Mouse (Mus musculus) ES-E14 (cell line): ENCODE data around the gene Ccdc87. TPM values are rescaled to one million over a fixed set of nuclear protein-coding genes. Genes with fewer than 3 reads are reported as not detected.
A peak's percentile ranks its signal among the peaks of the same experiment; 100 is the strongest.

Source experiments
- DNase-seq: peaks from one replicate; pipeline ENCODE4 v3.0.0-alpha.2; 2013; ENCODE audit warnings: low read depth, low spot score
- H3K27ac ChIP-seq: 2 replicates; pipeline ENCODE4 v1.5.1; 2012; ENCODE audit warnings: low read depth, mild to moderate bottlenecking, low read length, moderate library complexity, mixed read lengths; ENCODE audit not compliant: poor library complexity, insufficient read depth, severe bottlenecking
- H3K36me3 ChIP-seq: 2 replicates; pipeline ENCODE4 v1.6.1; 2012; ENCODE audit warnings: mild to moderate bottlenecking, low read length, moderate library complexity, mixed read lengths; ENCODE audit not compliant: control insufficient read depth, poor library complexity, insufficient read depth, severe bottlenecking
- H3K4me1 ChIP-seq, 2 experiments: fragments of 150-350 bp in 1 of 2; sonication (generic) in 1 of 2; 2 replicates each; pipeline ENCODE4 v1.6.1; 2012; ENCODE audit warnings: low read length in 2 of 2, mild to moderate bottlenecking in 1 of 2, mixed read lengths in 1 of 2; ENCODE audit not compliant: control insufficient read depth in 2 of 2, insufficient read depth in 2 of 2, poor library complexity in 1 of 2
- H3K4me3 ChIP-seq, 2 experiments: fragments of 150-350 bp in 1 of 2; sonication (generic) in 1 of 2; 2 replicates each; pipeline ENCODE4 v1.5.1; 2012; ENCODE audit warnings: low read length in 2 of 2, low read depth in 1 of 2, mild to moderate bottlenecking in 1 of 2, mixed read lengths in 1 of 2; ENCODE audit not compliant: insufficient read depth in 1 of 2, poor library complexity in 1 of 2, severe bottlenecking in 1 of 2
- H3K9ac ChIP-seq: 2 replicates; pipeline ENCODE4 v1.6.1; 2012; ENCODE audit warnings: low read depth, mild to moderate bottlenecking, low read length, mixed read lengths; ENCODE audit not compliant: poor library complexity, insufficient read depth, severe bottlenecking
- H3K9me3 ChIP-seq: fragments of 150-350 bp; sonication (generic); 2 replicates; pipeline ENCODE4 v1.6.1; 2012; ENCODE audit warnings: low read depth, mild to moderate bottlenecking, low read length; ENCODE audit not compliant: control insufficient read depth, insufficient read depth
- CHD2 ChIP-seq: IDR thresholded peaks from 2 replicates; pipeline ENCODE4 v1.6.1; 2014; ENCODE audit warnings: mild to moderate bottlenecking, low read depth, low read length, inconsistent platforms
- HCFC1 ChIP-seq: IDR thresholded peaks from 2 replicates; pipeline ENCODE4 v1.6.1; 2012; ENCODE audit warnings: low read length, inconsistent platforms, borderline replicate concordance; ENCODE audit not compliant: insufficient read depth
- MAFK ChIP-seq: IDR thresholded peaks from 2 replicates; pipeline ENCODE4 v1.6.1; 2014; ENCODE audit warnings: mild to moderate bottlenecking, low read depth, low read length, inconsistent platforms; ENCODE audit not compliant: insufficient read depth
- ZC3H11A ChIP-seq: IDR thresholded peaks from 2 replicates; pipeline ENCODE4 v1.6.1; 2012; ENCODE audit warnings: low read depth, mild to moderate bottlenecking, inconsistent platforms, low read length, borderline replicate concordance
- ZNF384 ChIP-seq: IDR thresholded peaks from 2 replicates; pipeline ENCODE4 v1.6.1; 2012; ENCODE audit warnings: low read depth, low read length, inconsistent platforms
- in situ Hi-C, 2 experiments: fragments of 600-800 bp; cut with MboI; formaldehyde crosslinking; loops; one replicate each; pipeline ENCODE4 v1.15.1; 2025; ENCODE audit warnings: low sequenced_read_pairs in 2 of 2, inconsistent platforms in 1 of 2; ENCODE audit not compliant: unreplicated experiment in 2 of 2
- total RNA-seq: library from RNA; depleted of rRNA; stranded (reverse); fragments of 300-350 nt; gene quantifications from 2 replicates; pipeline ENCODE4 v1.2.3, GENCODE M21; 2012

The Ccdc87 gene
- total RNA-seq, 1 experiment, result 0.13 TPM

DNA sequence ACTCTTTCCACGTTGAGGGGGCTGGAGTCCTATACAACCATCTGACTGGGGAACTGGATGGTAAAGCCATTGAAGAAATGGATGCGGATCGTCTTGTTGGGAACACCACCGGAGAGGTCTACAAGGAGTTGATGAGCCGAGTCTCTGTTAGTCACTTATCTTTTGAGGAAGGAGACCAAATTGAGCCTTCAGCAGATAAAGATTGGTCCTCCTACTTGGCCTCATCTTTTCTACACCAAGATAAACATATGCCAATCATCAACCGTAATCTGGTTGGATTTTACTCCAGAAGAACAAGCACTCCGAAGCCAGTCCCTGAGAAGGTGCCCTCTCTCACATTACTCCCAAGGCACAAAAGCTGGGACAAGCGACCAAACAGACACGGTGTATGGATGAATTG is 1.7 kb downstream of the Ccdc87 start:
- Histone ChIP-seq H3K4me3 (no peak overlapping the region), H3K36me3 (peaks cover 2% of the 10 kb centered on the region; the same call in 1 of the 2 replicates), H3K9ac (no peak overlapping the region), H3K27ac (no peak overlapping the region), H3K9me3 (no peaks in the 10 kb centered on the region), H3K4me1 (peaks cover 4 to 6% of the 10 kb centered on the region in 2 experiments; a peak in 2 of 4 replicates)
- DNase-seq, result no peak
- in situ Hi-C loops, result no loop called here
- TF ChIP-seq HCFC1 (no peak), ZC3H11A (no peak), ZNF384 (no peak), CHD2 (no peak), MAFK (no peak)

DNA sequence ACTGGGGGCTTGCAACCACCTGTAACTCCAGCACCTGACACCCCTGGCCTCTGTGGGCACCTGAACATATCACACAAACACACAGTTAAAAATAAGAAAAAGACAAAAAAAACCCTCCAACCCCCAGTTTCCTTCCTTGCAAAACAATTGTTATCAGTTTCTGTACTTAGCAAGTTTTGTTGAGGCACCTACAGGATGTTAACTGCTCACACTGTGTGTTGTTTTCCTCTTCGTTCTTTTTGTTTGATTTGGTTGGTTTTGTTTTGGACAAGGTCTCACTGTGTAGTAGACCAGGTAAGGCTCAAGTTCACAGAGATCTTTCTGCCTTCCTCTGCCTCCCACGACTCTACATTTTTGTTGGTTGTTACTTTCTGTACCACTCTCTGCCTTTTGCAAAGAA is 3.4 kb downstream of the Ccdc87 start:
- in situ Hi-C loops, result no loop called here
- no peak for TF ChIP-seq CHD2
- TF ChIP-seq ZNF384, result no peak
- TF ChIP-seq ZC3H11A, result no peak
- H3K4me3 ChIP-seq, result no peak overlapping the region

DNA sequence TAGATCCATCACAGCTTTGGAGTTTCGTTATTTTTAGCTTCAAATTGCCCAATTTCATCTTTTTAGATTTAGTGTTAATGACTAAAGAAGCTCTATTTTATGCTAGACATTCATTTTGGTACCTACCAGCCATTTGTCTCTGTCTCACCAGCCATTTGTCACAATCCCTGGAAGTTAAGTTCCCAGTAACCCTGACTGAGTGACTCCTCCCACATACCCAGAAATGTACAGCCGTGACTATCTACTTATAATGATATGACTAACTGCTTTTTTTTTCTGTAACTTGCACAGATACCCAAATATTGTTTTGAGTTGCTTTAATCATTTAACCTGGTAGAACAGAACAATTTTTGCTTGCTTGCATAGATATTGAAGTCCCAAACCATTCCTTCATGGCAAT is 6.7 kb downstream of the Ccdc87 start:
- in situ Hi-C loops, result no loop called here
- H3K4me1 ChIP-seq, result peaks cover 3 to 11% of the 10 kb centered on the region in 2 experiments; a peak in 3 of 4 replicates
- TF ChIP-seq ZC3H11A (no peak), ZNF384 (no peak), MAFK (no peak), CHD2 (no peak), HCFC1 (no peak)

More for the DNA sequence above, 3.4 kb downstream of the Ccdc87 start:
- H3K9ac ChIP-seq, result no peak overlapping the region
- H3K36me3 ChIP-seq, result peaks cover under 1% of the 10 kb centered on the region; the same call in 1 of the 2 replicates
- no peak overlapping the region for H3K27ac ChIP-seq
- no peak for DNase-seq
- H3K9me3 ChIP-seq, result no peaks in the 10 kb centered on the region
- peaks cover 0 to 5% of the 10 kb centered on the region in 2 experiments; a peak in 1 of 4 replicates for H3K4me1 ChIP-seq

DNA sequence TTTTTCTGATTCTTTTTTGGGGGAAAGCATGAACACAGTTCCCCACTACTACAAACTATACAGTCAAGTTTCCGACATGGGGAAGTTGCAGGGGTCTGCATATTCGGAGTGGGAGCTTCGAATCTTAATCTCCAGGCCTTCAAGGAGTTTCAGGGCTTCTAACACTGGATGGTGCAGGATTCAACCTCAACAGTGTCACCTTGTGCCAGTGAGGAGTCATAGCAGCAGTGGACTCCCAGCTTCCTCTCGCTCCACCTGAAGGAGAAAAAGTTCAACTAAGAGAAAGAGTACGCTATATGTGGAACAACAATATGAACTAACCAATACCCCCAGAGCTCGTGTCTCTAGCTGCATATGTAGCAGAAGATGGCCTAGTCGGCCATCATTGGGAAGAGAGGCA is 8.3 kb downstream of the Ccdc87 start:
- H3K36me3 ChIP-seq, result no peaks in the 10 kb centered on the region
- peaks cover 3 to 14% of the 10 kb centered on the region in 2 experiments; a peak in 3 of 4 replicates for H3K4me1 ChIP-seq
- no peaks in the 10 kb centered on the region for H3K9me3 ChIP-seq
- peak; percentile 43; the same call in 1 of the 2 replicates for TF ChIP-seq ZC3H11A
- TF ChIP-seq ZNF384, result no peak
- no peak for TF ChIP-seq MAFK
- TF ChIP-seq HCFC1, result no peak
- TF ChIP-seq CHD2, result no peak
- DNase-seq, result no peak
- in situ Hi-C loops, result no loop called here
- H3K9ac ChIP-seq, result no peak overlapping the region
- H3K4me3 ChIP-seq, result no peak overlapping the region
- H3K27ac ChIP-seq, result no peak overlapping the region

More for the DNA sequence above, 6.7 kb downstream of the Ccdc87 start:
- H3K36me3 ChIP-seq, result no peaks in the 10 kb centered on the region
- no peaks in the 10 kb centered on the region for H3K9me3 ChIP-seq
- H3K27ac ChIP-seq, result no peak overlapping the region
- no peak for DNase-seq
- H3K4me3 ChIP-seq, result no peak overlapping the region
- H3K9ac ChIP-seq, result no peak overlapping the region

DNA sequence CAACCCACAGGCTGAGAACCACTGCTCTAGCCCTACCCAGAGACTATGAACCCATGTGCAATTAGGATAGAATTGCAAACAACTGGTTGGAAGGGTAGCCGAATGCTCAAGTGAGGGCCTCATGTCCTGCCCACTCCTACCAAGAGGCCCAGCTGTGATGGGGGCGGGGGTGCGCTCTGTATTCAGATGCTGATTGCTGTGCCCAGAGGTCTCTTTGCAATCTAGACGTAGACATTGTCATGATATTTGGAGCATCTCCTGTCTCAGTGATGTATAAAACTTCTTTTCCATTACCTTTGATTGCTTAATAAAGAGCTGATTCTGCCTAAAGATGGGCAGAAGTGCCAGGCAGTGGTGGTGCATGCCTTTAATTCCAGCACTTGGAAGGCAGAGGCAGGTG is 10.6 kb downstream of the Ccdc87 start:
- H3K4me3 ChIP-seq, result no peak overlapping the region
- no peak for DNase-seq
- no peak overlapping the region for H3K9ac ChIP-seq
- no peaks in the 10 kb centered on the region for H3K36me3 ChIP-seq
- peak overlapping the region; percentile 42; the same call in 1 of the 2 replicates for H3K27ac ChIP-seq
- peaks cover 8 to 14% of the 10 kb centered on the region in 2 experiments for H3K4me1 ChIP-seq
- H3K9me3 ChIP-seq, result no peaks in the 10 kb centered on the region
- TF ChIP-seq ZC3H11A, result no peak
- TF ChIP-seq MAFK, result no peak
- in situ Hi-C loops, result no loop called here
